Mouse (Mus musculus) brain, embryonic 14.5 days (tissue): ENCODE measurements around the gene Fam206a. TPM values are rescaled to one million over a fixed set of nuclear protein-coding genes. Genes with fewer than 3 reads are reported as not detected.

ENCODE experiments used
- DNase-seq: peaks from one replicate; pipeline ENCODE4 v3.0.0-alpha.2; 2011; ENCODE audit warnings: low read depth
- CTCF ChIP-seq: fragments of 200-500 bp; IDR thresholded peaks from 2 replicates; pipeline ENCODE4 v1.5.1; 2012; ENCODE audit warnings: inconsistent platforms, mild to moderate bottlenecking, moderate library complexity, borderline replicate concordance; ENCODE audit not compliant: insufficient read depth, insufficient read length; ENCODE audit errors: extremely low read depth
- POLR2A ChIP-seq: fragments of 200-500 bp; IDR thresholded peaks from 2 replicates; pipeline ENCODE4 v1.6.1; 2012; ENCODE audit warnings: mild to moderate bottlenecking, inconsistent platforms, borderline replicate concordance; ENCODE audit not compliant: poor library complexity, insufficient read depth, insufficient read length, severe bottlenecking; ENCODE audit errors: extremely low read depth
- polyA plus RNA-seq: library from polyadenylated mRNA; depleted of rRNA; stranded (reverse); fragments of >200 nt; gene quantifications from 2 replicates; pipeline ENCODE4 v1.2.3, GENCODE M21; 2012; rRNA removed

The Fam206a gene
- polyA plus RNA-seq, 1 experiment = 13.3 TPM

- DNase-seq = no peak
- TF ChIP-seq POLR2A (no peak), CTCF (no peak)
Observed at GRCm38 (mm10) chr4:56845896-56846533, 43.9 kb downstream of the Fam206a start.

GRCm38 (mm10) chr4:56847400-56847799, 45.3 kb downstream of the Fam206a start:
- TF ChIP-seq CTCF (no peak), POLR2A (no peak)
- no peak for DNase-seq

- TF ChIP-seq CTCF = no peak
- TF ChIP-seq POLR2A = no peak
- DNase-seq = no peak
Observed at GRCm38 (mm10) chr4:56848044-56848443, 45.9 kb downstream of the Fam206a start.

GRCm38 (mm10) chr4:56850724-56851123, 48.6 kb downstream of the Fam206a start:
- no peak for TF ChIP-seq POLR2A
- TF ChIP-seq CTCF = no peak
- no peak for DNase-seq

- DNase-seq = no peak
- TF ChIP-seq CTCF = no peak
- no peak for TF ChIP-seq POLR2A
Observed at GRCm38 (mm10) chr4:56855935-56856334, 53.8 kb downstream of the Fam206a start.

GRCm38 (mm10) chr4:56856371-56856949, 54.3 kb downstream of the Fam206a start:
- TF ChIP-seq CTCF = no peak
- no peak for TF ChIP-seq POLR2A
- DNase-seq = no peak

GRCm38 (mm10) chr4:56858733-56859132, 56.6 kb downstream of the Fam206a start:
- TF ChIP-seq CTCF (no peak), POLR2A (no peak)

More at GRCm38 (mm10) chr4:56858733-56859132, 56.6 kb downstream of the Fam206a start:
- no peak for DNase-seq

Other genes starting within 250 kb of the Fam206a start
- not detected in 2 replicates for gene Gm26657, start 62.3 kb upstream of the Fam206a start, polyA plus RNA-seq
- 0.26 and 0.28 TPM in 2 replicates for gene Actl7b, start 60.9 kb upstream of the Fam206a start, polyA plus RNA-seq
- gene Actl7a, start 58.9 kb upstream of the Fam206a start, polyA plus RNA-seq = not detected in 2 replicates
- 79.2 and 82.1 TPM in 2 replicates for gene Elp1, start within 50 bp of the Fam206a start, polyA plus RNA-seq
- 17.7 and 22.2 TPM in 2 replicates for gene Ctnnal1, start 62.8 kb downstream of the Fam206a start, polyA plus RNA-seq
- 9.8 and 11.4 TPM in 2 replicates for gene Tmem245, start 145.1 kb downstream of the Fam206a start, polyA plus RNA-seq
- gene Frrs1l, start 188.0 kb downstream of the Fam206a start, polyA plus RNA-seq = 9.6 and 15.1 TPM in 2 replicates